Mouse (Mus musculus) WW6 (cell line): Measurements from ENCODE around the gene Mtnr1a.
"Not testable (repeated sequence)": the region's sequence is repeated elsewhere in the genome, so short reads cannot be mapped to it uniquely, and the experiment has no call there.

Source experiments
- DNase-seq: peaks from one replicate; pipeline ENCODE4 v3.0.0-alpha.2; 2013; ENCODE audit warnings: low read depth, low spot score

Mtnr1a gene

DNA sequence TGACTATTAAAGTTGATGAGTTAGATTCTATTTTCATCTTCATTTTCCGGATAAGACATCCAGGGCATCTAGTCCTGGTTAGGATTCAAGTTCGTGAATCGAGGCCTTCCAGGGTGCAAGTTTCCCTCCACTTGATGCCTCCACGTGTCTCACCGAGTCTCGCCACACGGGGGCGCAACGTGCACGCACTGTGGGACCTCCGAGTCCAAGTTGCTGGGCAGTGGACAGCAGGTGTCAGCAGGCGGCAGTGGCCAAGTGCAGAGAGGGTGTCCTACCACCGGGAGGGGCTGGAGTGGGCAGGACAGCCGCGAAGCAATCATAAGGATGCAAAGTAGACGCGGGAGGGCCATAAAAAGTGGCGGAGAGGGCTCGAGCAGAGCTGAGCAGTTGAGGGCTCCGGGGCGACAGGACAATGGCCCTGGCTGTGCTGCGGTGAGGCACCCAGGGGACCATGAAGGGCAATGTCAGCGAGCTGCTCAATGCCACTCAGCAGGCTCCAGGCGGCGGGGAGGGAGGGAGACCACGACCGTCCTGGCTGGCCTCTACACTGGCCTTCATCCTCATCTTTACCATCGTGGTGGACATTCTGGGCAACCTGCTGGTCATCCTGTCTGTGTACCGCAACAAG is at the start of gene Mtnr1a:
Mtnr1a (plus strand) TSS at position 379 of the 628 bp plus-strand sequence.
- DNase-seq = no peak

DNA sequence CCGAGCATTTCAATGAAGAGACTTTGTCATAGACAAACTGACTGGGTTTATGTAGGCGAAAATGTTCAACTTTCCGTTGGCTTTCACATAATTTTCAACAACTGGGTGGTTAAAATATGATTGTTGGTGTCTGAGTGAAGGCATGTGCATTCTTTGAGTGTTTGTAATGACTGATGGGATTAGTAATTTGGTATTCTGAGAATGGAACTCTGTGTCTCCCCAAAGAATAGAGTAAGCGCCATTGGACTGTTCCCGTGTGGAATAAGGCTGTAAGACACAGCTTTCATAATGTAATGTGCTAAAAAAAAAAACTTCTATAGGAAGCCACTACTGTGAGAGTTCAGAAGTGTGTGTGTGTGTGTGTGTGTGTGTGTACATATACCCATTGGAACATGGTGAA is 49.7 kb upstream of the Mtnr1a start:
- no peak for DNase-seq

GRCm38 (mm10) chr8:45021171-45021570 is 47.8 kb upstream of the Mtnr1a start:
- DNase-seq = no peak

- DNase-seq = no peak
Measured at GRCm38 (mm10) chr8:45021911-45022665, 46.8 kb upstream of the Mtnr1a start.

DNA sequence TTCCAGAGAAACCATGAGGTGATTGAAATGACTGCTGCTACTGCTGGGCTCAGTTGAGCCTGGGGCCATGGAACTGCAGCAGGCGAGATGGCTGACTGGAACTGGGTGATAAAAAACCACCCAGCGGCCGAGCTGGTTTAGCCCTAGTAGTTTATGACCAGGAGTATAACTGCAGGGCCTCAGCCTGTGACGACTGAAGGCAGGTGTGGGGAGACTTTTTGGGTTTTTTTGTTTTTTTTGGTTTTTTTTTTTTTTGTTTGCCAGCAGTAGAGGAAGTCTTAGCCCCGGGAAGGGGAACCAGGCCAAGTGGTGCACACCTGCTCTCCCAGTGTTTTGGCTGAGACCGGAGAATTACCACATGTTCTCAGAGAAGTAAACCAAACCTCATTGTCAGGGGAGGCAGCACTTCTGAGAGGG is 40.8 kb upstream of the Mtnr1a start:
- DNase-seq = no peak

GRCm38 (mm10) chr8:45038350-45038749 is 30.6 kb upstream of the Mtnr1a start:
- no peak for DNase-seq

DNA sequence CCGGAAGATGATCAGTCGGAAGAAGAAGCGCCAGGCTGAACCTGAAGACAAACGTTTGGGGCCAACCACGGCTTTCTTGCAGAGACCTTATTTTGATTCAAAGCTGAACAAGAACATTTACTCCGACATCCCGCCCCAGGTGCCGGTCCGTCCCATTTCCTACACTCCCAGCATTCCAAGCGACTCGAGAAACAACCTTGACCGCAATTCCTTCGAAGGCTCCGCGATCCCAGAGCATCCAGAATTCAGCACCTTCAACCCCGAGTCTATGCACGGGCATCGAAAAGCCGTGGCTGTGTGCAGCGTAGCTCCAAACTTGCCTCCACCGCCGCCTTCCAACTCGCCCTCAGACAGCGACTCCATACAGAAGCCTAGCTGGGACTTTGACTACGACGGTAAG is 24.8 kb upstream of the Mtnr1a start:
- no peak for DNase-seq

DNA sequence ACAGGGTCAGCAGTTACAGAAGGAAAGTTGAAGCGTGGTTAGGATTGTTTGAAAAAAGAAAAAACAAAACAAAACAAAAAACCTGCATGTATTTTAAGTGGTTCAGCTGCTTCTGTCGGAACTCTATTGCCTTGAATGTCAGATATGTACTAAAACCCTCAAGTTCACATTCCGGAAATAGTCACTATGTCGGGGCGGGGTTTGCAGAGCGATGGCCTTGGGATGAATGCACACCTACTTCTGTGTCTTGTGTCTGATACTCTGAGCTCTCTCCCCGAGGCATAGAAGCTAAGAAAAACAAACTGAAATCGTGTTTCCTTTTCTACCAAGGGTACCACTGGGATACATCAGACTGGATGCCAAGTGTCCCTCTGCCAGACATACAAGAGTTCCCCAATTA is 18.5 kb upstream of the Mtnr1a start:
- no peak for DNase-seq

- no peak for DNase-seq
Measured at GRCm38 (mm10) chr8:45051236-45051635, 17.7 kb upstream of the Mtnr1a start.

GRCm38 (mm10) chr8:45052205-45052604 is 16.7 kb upstream of the Mtnr1a start:
- DNase-seq = no peak

DNA sequence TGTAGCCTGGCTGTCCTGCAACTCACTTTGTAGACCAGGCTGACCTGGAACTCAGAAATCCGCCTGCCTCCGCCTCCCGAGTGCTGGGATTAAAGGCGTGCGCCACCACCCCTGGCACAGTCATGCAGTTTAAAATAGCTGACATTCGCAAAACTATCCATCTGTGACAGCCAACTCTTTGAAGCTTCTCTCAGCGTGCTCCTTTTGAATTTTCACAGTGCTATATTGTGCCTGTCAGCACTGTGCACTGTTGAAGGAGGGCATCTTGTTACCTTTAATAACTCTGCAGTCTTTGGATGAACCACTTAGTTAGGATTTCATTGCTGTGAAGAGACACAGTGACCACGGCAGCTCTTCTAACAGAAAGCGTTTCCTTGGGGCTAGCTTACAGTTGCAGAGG is 16.3 kb upstream of the Mtnr1a start:
- DNase-seq = no peak

GRCm38 (mm10) chr8:45055500-45055899 is 13.4 kb upstream of the Mtnr1a start:
- DNase-seq = no peak

GRCm38 (mm10) chr8:45056810-45057209 is 12.1 kb upstream of the Mtnr1a start:
- DNase-seq = no peak

DNA sequence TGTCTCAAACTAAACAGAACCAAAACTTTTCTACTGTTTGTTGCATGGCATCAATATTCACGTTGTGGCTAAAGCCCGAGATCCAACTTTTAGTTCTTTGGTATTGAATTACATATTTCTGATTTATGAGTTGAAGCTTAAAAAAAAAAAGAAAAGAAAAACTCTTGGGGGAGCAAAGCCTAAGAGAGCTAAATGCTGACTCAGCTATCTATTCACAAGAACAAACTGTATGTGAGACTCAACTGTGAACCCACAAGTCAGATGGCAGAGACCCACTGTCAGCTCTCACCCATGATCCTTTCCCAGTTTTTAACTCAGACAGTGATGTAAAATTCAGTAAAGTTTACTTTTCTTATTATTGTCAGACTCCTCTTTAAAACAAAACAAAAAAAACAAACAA is 8.9 kb upstream of the Mtnr1a start:
- DNase-seq = no peak

GRCm38 (mm10) chr8:45062311-45062710 is 6.6 kb upstream of the Mtnr1a start:
- no peak for DNase-seq

- DNase-seq = no peak
Measured at GRCm38 (mm10) chr8:45062982-45063924, 5.7 kb upstream of the Mtnr1a start.

- DNase-seq = no peak
Measured at GRCm38 (mm10) chr8:45064197-45064869, 4.6 kb upstream of the Mtnr1a start.

DNA sequence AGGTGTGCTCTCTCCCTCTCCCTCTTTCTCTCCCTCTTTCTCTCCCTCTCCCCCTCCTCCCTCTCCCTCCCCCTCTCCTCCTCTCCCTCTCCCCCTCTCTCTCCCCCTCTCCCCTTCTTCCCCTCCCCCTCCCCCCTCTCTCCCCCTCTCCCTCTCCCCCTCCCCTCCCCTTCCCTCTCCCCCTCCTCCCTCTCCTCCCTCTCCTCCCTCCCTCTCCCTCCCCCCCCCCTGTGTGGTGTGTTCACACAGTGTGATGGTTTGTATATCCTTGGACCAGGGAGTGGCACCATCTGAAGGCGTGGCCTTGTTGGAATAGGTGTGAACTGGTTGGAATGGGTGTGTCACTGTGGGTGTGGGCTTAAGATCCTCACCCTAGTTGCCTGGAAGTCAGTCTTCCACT is 3.5 kb upstream of the Mtnr1a start:
- not testable (repeated sequence) for DNase-seq

DNA sequence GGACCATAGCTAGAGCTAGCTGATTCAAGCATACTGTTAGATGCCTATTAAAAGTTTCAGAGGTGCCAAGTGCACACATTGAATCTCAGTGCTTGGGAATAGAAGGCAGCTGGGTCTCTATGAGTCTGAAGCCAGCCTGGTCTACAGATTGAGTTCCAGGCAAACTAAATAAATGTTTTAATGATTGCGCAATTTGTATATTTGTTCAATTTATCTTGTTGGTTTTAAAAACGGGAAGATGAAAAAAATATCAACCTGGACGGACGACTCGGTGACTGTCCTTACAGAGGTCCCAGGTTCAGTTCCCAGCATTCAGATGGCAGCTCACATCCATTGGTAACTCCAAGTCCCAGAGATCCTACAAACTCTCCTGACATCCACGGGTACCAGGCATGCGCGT is 2.0 kb downstream of the Mtnr1a start:
- no peak for DNase-seq

- DNase-seq = no peak
Measured at GRCm38 (mm10) chr8:45080850-45081249, 11.9 kb downstream of the Mtnr1a start.

GRCm38 (mm10) chr8:45093599-45093998 is 24.7 kb downstream of the Mtnr1a start:
- no peak for DNase-seq
